ENCODE assay signal across 8 mouse cellular contexts in genomic region chr8:77492356-77493058, GRCm38 (mm10). TPM values are rescaled to one million over a fixed set of nuclear protein-coding genes. Genes with fewer than 3 reads are reported as not detected.
DNase-seq lines count a peak whose midpoint lies in the region; ATAC-seq and TF ChIP-seq lines count a peak whose summit lies in the region.

No protein-coding gene starts in this region.

- H3K4me3 ChIP-seq in myocyte: no peak overlapping the region
- no peak overlapping the region for H3K4me3 ChIP-seq in midbrain, embryonic 16.5 days (ENCODE audit: low read depth, low read length)
- H3K4me3 ChIP-seq in midbrain, embryonic 13.5 days (replicated peaks): no peak overlapping the region

- no peak for TF ChIP-seq POLR2A in myocyte (IDR thresholded peaks at IDR 0.05; ENCODE audit: insufficient read length, low read depth)

- no peak overlapping the region for H3K27ac ChIP-seq in midbrain, embryonic 16.5 days (ENCODE audit: low read length)
- H3K27ac ChIP-seq in midbrain, embryonic 13.5 days: no peak overlapping the region

- whole genome bisulfite sequencing in midbrain, embryonic 16.5 days: 88% methylated on average over 5 of the region's 5 CpGs
- WGBS in midbrain, embryonic 13.5 days: 87% methylated on average over 5 of the region's 5 CpGs

- H3K9me3 ChIP-seq in midbrain, embryonic 16.5 days (replicated peaks; ENCODE audit: control insufficient read depth, low read length, poor library complexity, severe bottlenecking): no peaks in the 10 kb centered on the region
- H3K9me3 ChIP-seq in midbrain, embryonic 13.5 days: no peaks in the 10 kb centered on the region

- no peak overlapping the region for H3ac ChIP-seq in myocyte (ENCODE audit: control insufficient read depth, insufficient read length)

- DNase-seq in left cerebral cortex, adult 11 months (ENCODE audit: low spot score): peak; percentile 59
- no peak for DNase-seq in left cerebral cortex, postnatal 4 days
- peak; percentile 56 for DNase-seq in gastrocnemius, postnatal 14 days
- peak; percentile 65 for DNase-seq in kidney, postnatal 14 days
- no peak for DNase-seq in cerebellum, adult 11 months

- H3K36me3 ChIP-seq in myocyte (ENCODE audit: control insufficient read depth, insufficient read depth): no peaks in the 10 kb centered on the region
- no peaks in the 10 kb centered on the region for H3K36me3 ChIP-seq in midbrain, embryonic 16.5 days (ENCODE audit: control insufficient read depth, insufficient read depth, low read length)
- H3K36me3 ChIP-seq in midbrain, embryonic 13.5 days: no peaks in the 10 kb centered on the region

- no peak overlapping the region for H3K9ac ChIP-seq in midbrain, embryonic 16.5 days (ENCODE audit: low read depth, low read length)
- H3K9ac ChIP-seq in midbrain, embryonic 13.5 days (replicated peaks): no peak overlapping the region

- H3K79me2 ChIP-seq in myocyte (ENCODE audit: control insufficient read depth, insufficient read depth): peaks cover 49% of the 10 kb centered on the region

- intact Hi-C loops in left cerebral cortex, postnatal 4 days (cut with DNase I): no loop called here
- intact Hi-C loops in gastrocnemius, postnatal 14 days (cut with DNase I; ENCODE audit: low total_unique reads): no loop called here

- peak overlapping the region; percentile 72 for H3K4me2 ChIP-seq in myocyte (ENCODE audit: low read depth)
- H3K4me2 ChIP-seq in midbrain, embryonic 16.5 days (ENCODE audit: low read length): no peak overlapping the region
- H3K4me2 ChIP-seq in midbrain, embryonic 13.5 days (replicated peaks): no peak overlapping the region

- ATAC-seq in midbrain, embryonic 16.5 days: no peak
- no peak for ATAC-seq in midbrain, embryonic 13.5 days

- H3K4me1 ChIP-seq in midbrain, embryonic 16.5 days (ENCODE audit: control insufficient read depth, insufficient read depth, low read length): no peaks in the 10 kb centered on the region
- no peaks in the 10 kb centered on the region; the same call in 1 of the 2 replicates for H3K4me1 ChIP-seq in midbrain, embryonic 13.5 days (replicated peaks)

- H3K27me3 ChIP-seq in myocyte (ENCODE audit: control insufficient read depth, insufficient read depth, insufficient read length): no peaks in the 10 kb centered on the region
- H3K27me3 ChIP-seq in midbrain, embryonic 16.5 days (ENCODE audit: control insufficient read depth, insufficient read depth, low read depth, low read length): no peaks in the 10 kb centered on the region
- no peaks in the 10 kb centered on the region for H3K27me3 ChIP-seq in midbrain, embryonic 13.5 days

TF ChIP-seq in myocyte, 11 proteins besides CTCF, POLR2A, EP300 and RAD21:
- TF ChIP-seq USF1 (IDR thresholded peaks at IDR 0.05; ENCODE audit: low read depth) (no peak), MYOD1 (IDR thresholded peaks at IDR 0.05; ENCODE audit: control insufficient read depth in 1 of 3, insufficient read length in 2 of 3, low read depth in 2 of 3) (peak; percentile 50 to 69 (median 51)), POLR2AphosphoS2 (IDR thresholded peaks at IDR 0.05; ENCODE audit: insufficient read length, low read depth) (no peak), MAX (IDR thresholded peaks at IDR 0.05; ENCODE audit: low read depth) (no peak), TCF12 (IDR thresholded peaks at IDR 0.05; ENCODE audit: insufficient read depth, poor library complexity, severe bottlenecking) (peak; percentile 53), MYOG (IDR thresholded peaks at IDR 0.05; ENCODE audit: control insufficient read depth in 1 of 3, insufficient read depth in 1 of 3, insufficient read length in 2 of 3, low read depth in 2 of 3) (peak in 1 of 3 experiments; percentile 61), CEBPB (IDR thresholded peaks at IDR 0.05; ENCODE audit: insufficient read depth, poor library complexity, severe bottlenecking) (peak; percentile 48; the same call in 1 of the 2 replicates), E2F4 (IDR thresholded peaks at IDR 0.05; ENCODE audit: insufficient read depth) (no peak)

RNA-seq across cellular contexts. Expression of gene Arhgap10, which starts 25.2 kb away (rescaled TPM):
- 1 to 10 TPM; 6.5 to 6.6 TPM for total RNA-seq in left cerebral cortex, postnatal 4 days (2021)
- total RNA-seq in gastrocnemius, postnatal 14 days (2021): 10 to 100 TPM; 43.3 to 50.0 TPM
- 18.1 TPM for polyA plus RNA-seq in myocyte (2012; fragmentation: generic; extraction: Trizol)
- polyA plus RNA-seq in midbrain, embryonic 16.5 days (2015; fragmentation: Nextera tagmentation; extraction: Ambion mirVana): 2.8 and 3.0 TPM in 2 replicates
- 3.6 and 4.7 TPM in 2 replicates for polyA plus RNA-seq in midbrain, embryonic 13.5 days (2015; fragmentation: Nextera tagmentation; extraction: Ambion mirVana)

RNA-seq across cellular contexts. Expression of gene Prmt9, which starts 56.7 kb away (rescaled TPM):
- 10 to 100 TPM; 28.0 to 29.4 TPM for total RNA-seq in left cerebral cortex, postnatal 4 days (2021)
- 1 to 10 TPM; 9.0 to 9.1 TPM for total RNA-seq in gastrocnemius, postnatal 14 days (2021)
- polyA plus RNA-seq in myocyte (2012; fragmentation: generic; extraction: Trizol): 7.3 TPM
- polyA plus RNA-seq in midbrain, embryonic 16.5 days (2015; fragmentation: Nextera tagmentation; extraction: Ambion mirVana): 25.6 and 28.3 TPM in 2 replicates
- 23.2 and 25.7 TPM in 2 replicates for polyA plus RNA-seq in midbrain, embryonic 13.5 days (2015; fragmentation: Nextera tagmentation; extraction: Ambion mirVana)

Comparison
In these comparisons a context has a peak if more than half of its experiments do, and no peak if none do; other contexts are left out.
1. DNase-seq: peak in left cerebral cortex, adult 11 months (single experiment), gastrocnemius, postnatal 14 days (single experiment) and kidney, postnatal 14 days (single experiment); none in left cerebral cortex, postnatal 4 days (single experiment) and cerebellum, adult 11 months (single experiment).